Mouse (Mus musculus) embryonic facial prominence, embryonic 13.5 days (tissue): ENCODE data around the gene Siah1a. TPM values are rescaled to one million over a fixed set of nuclear protein-coding genes. Genes with fewer than 3 reads are reported as not detected.

Source experiments
- ATAC-seq: fragments of 200-750 bp; cut with Nextera tagmentation; 2 replicates; pipeline ENCODE4 v1.8.0; 2017; ENCODE audit warnings: low read depth; ENCODE audit not compliant: insufficient number of reproducible peaks, insufficient read depth, low FRiP score, low TSS enrichment
- H3K27ac ChIP-seq: fragments of 300-500 bp; sonication (generic); 2 replicates; pipeline ENCODE4 v1.5.1; 2015; ENCODE audit warnings: moderate library complexity, mild to moderate bottlenecking, inconsistent platforms
- H3K27me3 ChIP-seq: fragments of 300-500 bp; sonication (generic); 2 replicates; pipeline ENCODE4 v1.6.1; 2015; ENCODE audit warnings: mild to moderate bottlenecking, inconsistent platforms
- H3K36me3 ChIP-seq: fragments of 300-500 bp; sonication (generic); 2 replicates; pipeline ENCODE4 v1.6.1; 2015; ENCODE audit warnings: mild to moderate bottlenecking, inconsistent platforms
- H3K4me1 ChIP-seq: fragments of 300-500 bp; sonication (generic); 2 replicates; pipeline ENCODE4 v1.6.1; 2015; ENCODE audit warnings: inconsistent platforms
- H3K4me2 ChIP-seq: fragments of 300-500 bp; sonication (generic); 2 replicates; pipeline ENCODE4 v1.6.1; 2015; ENCODE audit warnings: moderate library complexity, mild to moderate bottlenecking, inconsistent platforms
- H3K4me3 ChIP-seq: fragments of 300-500 bp; sonication (generic); 2 replicates; pipeline ENCODE4 v1.5.1; 2015; ENCODE audit warnings: mild to moderate bottlenecking, inconsistent platforms
- H3K9ac ChIP-seq: fragments of 300-500 bp; sonication (generic); 2 replicates; pipeline ENCODE4 v1.6.1; 2015; ENCODE audit warnings: mild to moderate bottlenecking, inconsistent platforms
- H3K9me3 ChIP-seq: fragments of 300-500 bp; sonication (generic); 2 replicates; pipeline ENCODE4 v1.6.1; 2016; ENCODE audit warnings: inconsistent platforms
- WGBS: fragments of 180-500 bp; shearing (Covaris S2); methylation state at CpG from one replicate; pipeline ENCODE4 v1.1.7; 2015; ENCODE audit warnings: mixed read lengths; 5-methylcytosine and 5-hydroxymethylcytosine counted together
- polyA plus RNA-seq: library from polyadenylated mRNA; unstranded; fragments of >200 nt; fragmentation: Nextera tagmentation; extraction: Ambion mirVana; gene quantifications from 2 replicates; pipeline ENCODE4 v1.2.1, GENCODE M21; 2015

Gene Siah1a
- 58.1 and 59.0 TPM in 2 replicates for polyA plus RNA-seq

DNA sequence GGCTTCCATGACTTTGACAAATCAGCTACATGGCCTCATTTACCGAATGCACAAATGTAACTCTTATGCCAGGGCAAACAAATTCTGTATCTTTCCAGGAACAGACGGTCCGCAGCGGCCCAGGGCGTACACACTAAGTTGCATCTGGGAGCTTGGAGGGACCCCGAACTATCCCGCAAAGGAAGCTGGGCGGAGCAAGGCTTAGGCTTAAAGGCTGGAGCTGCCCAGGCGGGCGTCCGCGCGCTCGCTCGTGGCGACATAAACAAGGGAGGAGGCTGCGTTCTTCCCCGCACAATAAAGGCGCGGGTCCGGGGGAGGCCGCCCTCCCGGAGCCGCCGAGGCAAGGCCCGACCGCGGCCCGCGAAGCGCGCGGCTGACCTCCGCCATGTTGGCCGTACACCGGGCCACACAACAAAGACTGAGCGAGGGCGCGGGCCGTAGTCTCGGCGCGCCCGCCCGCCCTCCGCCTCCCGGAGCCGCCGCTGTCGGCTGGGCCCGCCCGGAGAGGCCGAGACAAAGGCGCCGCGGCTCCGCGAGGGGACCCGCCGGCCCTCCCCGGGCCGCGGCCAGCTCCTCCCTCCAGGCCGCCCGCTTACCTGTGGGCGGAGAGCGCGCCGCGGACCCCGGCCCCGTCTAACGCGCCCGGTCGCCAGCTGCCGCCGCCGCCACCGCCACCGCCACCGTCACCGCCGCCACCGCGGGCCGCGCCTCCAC, at the start of gene Siah1a, which contains the start of gene Gm10638:
TSS of gene Siah1a (minus strand) at position 714 of the 714 bp plus-strand sequence.
TSS of gene Gm10638 (plus strand) at position 479 of the 714 bp plus-strand sequence.
- no peaks in the 10 kb centered on the region for H3K9me3 ChIP-seq
- H3K4me1 ChIP-seq: peaks cover 19% of the 10 kb centered on the region
- H3K4me3 ChIP-seq: peak within 1 kb of the TSS; percentile 87
- H3K4me2 ChIP-seq: peak within 1 kb of the TSS; percentile 80
- H3K9ac ChIP-seq: peak within 1 kb of the TSS; percentile 98
- H3K36me3 ChIP-seq: no peaks in the 10 kb centered on the region
- under 1% methylated on average over 46 of the region's 88 CpGs for whole genome bisulfite sequencing
- peak; percentile 75 for ATAC-seq
- H3K27me3 ChIP-seq: no peaks in the 10 kb centered on the region
- peak within 1 kb of the TSS; percentile 96 for H3K27ac ChIP-seq

DNA sequence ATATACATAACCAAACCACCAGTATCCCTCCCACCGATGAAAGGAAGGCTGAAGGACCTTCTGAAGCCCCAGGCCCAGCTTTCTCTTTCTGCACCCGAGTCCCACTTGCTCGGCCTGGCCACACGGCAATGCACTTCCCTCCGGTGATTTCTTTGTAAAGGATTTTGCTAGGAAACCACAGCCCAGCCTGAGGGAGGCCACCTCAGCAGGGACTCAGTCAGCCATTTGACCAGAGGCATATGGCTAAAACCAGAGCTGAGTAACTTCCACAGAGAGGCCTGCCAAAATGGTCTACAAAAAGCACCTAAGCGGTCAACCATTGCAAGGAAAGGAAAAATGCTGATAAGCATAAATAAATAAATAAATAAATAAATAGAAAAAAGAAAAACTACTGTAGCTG, 49.0 kb upstream of the Siah1a start:
- 48% methylated on average over 6 of the region's 6 CpGs for WGBS
- Histone ChIP-seq H3K4me3 (no peak overlapping the region), H3K9ac (no peak overlapping the region), H3K4me2 (no peak overlapping the region), H3K27ac (no peak overlapping the region), H3K9me3 (no peaks in the 10 kb centered on the region), H3K4me1 (no peaks in the 10 kb centered on the region), H3K27me3 (no peaks in the 10 kb centered on the region), H3K36me3 (no peaks in the 10 kb centered on the region)
- ATAC-seq: no peak

DNA sequence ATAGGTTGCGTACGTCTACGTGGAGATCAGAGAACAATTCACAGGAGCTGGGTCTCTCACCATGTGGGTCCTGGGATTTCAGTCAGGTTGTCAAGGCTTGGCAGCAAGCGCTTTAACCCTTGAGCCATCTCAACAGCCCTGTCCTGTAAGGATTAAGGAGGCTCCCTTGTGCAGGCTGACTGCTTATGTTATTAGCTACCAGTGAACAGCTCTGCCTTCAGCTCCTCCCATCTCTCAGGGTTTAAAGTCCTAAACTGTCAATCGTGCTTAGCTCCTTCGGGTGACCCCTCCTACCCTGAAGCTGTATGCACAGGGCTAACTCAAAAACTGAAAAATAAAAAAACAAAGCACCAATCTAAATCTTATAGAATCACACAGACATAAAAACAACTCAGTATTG, 45.8 kb upstream of the Siah1a start:
- H3K4me2 ChIP-seq: no peak overlapping the region
- no peak for ATAC-seq
- no peaks in the 10 kb centered on the region for H3K36me3 ChIP-seq
- no peaks in the 10 kb centered on the region for H3K27me3 ChIP-seq
- H3K9ac ChIP-seq: no peak overlapping the region
- H3K4me1 ChIP-seq: peaks cover 14% of the 10 kb centered on the region
- no peak overlapping the region for H3K27ac ChIP-seq
- H3K4me3 ChIP-seq: no peak overlapping the region
- no peaks in the 10 kb centered on the region for H3K9me3 ChIP-seq
- WGBS: 70% methylated on average over 6 of the region's 6 CpGs

GRCm38 (mm10) chr8:86789576-86789975, 43.8 kb upstream of the Siah1a start:
- no peaks in the 10 kb centered on the region for H3K27me3 ChIP-seq
- H3K4me2 ChIP-seq: no peak overlapping the region
- H3K9ac ChIP-seq: no peak overlapping the region
- WGBS: 89% methylated on average over 1 of the region's 1 CpGs
- no peak overlapping the region for H3K27ac ChIP-seq
- ATAC-seq: no peak
- peaks cover 14% of the 10 kb centered on the region for H3K4me1 ChIP-seq
- no peak overlapping the region for H3K4me3 ChIP-seq
- no peaks in the 10 kb centered on the region for H3K9me3 ChIP-seq
- no peaks in the 10 kb centered on the region for H3K36me3 ChIP-seq

DNA sequence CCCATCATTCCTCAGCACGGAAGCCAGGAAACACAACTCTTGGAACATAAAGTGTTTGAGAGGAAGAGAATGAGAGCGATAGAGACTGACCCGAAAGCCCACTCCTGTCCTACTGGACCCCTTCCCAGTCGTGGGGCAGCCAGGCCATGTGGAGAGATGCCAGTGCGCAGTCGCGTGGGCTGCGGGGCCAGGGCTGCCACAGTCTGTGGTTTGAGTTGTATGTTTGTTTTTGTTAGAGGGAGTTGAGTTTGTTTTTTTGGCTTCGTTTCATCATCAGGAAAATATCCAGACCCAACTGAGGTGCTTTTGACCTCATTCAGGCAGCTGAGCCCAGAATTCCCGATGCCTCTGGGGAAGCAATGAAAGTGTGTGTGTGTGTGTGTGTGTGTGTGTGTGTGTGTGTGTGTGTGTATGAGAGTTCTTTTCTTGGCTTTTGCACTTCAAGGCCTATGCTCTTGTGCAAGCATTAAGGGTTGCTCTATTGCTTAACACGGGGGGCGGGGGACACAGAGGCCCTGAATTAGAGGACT, 42.2 kb upstream of the Siah1a start:
- Histone ChIP-seq H3K4me3 (no peak overlapping the region), H3K4me2 (0 out of 2 replicates have a peak overlapping the region, but pooled peaks have one; percentile 5), H3K9me3 (no peaks in the 10 kb centered on the region), H3K27ac (peak overlapping the region; percentile 71), H3K9ac (no peak overlapping the region), H3K4me1 (peaks cover 14% of the 10 kb centered on the region), H3K36me3 (no peaks in the 10 kb centered on the region), H3K27me3 (no peaks in the 10 kb centered on the region)
- WGBS: 62% methylated on average over 12 of the region's 12 CpGs
- ATAC-seq: no peak

DNA sequence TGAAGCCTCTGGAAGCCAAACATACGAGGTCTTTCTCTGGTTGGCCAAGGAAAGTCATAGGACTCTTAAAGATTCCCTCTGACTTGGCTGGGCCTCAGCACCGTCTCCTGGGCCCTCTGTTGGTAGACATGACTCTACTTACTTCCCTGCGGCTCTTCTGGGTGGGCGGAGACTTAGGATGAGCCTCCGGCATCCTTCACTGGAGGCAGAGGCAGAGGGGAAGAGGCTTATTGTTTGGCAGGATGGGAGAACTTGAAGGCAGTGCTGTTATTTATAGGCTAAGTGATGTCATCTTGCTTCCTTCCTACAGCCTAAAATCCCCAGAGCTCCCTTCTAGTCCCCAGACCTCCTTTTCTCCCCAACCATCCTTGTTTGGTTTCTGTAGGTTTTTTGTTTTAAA, 40.8 kb upstream of the Siah1a start:
- Histone ChIP-seq H3K4me2 (no peak overlapping the region), H3K27me3 (no peaks in the 10 kb centered on the region), H3K36me3 (no peaks in the 10 kb centered on the region), H3K4me3 (no peak overlapping the region), H3K4me1 (peaks cover 14% of the 10 kb centered on the region), H3K9ac (no peak overlapping the region), H3K27ac (no peak overlapping the region), H3K9me3 (no peaks in the 10 kb centered on the region)
- no peak for ATAC-seq
- 47% methylated on average over 5 of the region's 5 CpGs for WGBS

GRCm38 (mm10) chr8:86781094-86781493, 35.4 kb upstream of the Siah1a start:
- Histone ChIP-seq H3K27ac (no peak overlapping the region), H3K9me3 (no peaks in the 10 kb centered on the region), H3K27me3 (no peaks in the 10 kb centered on the region), H3K4me3 (no peak overlapping the region), H3K4me2 (no peak overlapping the region), H3K4me1 (no peaks in the 10 kb centered on the region), H3K9ac (no peak overlapping the region), H3K36me3 (no peaks in the 10 kb centered on the region)
- WGBS: 95% methylated on average over 8 of the region's 8 CpGs
- no peak for ATAC-seq

DNA sequence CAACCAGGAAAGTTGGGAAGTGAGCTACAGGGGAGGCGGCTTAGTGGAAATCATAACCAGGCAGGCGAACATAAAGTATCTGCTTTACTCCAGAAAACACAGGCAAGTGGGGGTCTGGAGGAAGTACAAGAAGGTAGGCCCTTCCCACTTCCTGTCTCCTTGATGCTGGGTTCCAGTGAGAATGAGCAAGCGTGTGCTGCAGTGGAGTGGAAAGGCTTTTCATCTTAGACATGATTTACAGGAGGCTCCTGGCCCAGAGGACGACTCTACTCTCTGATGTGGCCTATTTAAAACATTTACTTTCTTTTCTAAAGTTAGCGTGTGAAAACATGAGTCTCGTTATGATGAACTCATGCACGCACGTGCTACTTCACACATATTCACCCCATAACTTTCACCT, 33.5 kb upstream of the Siah1a start:
- ATAC-seq: no peak
- H3K9ac ChIP-seq: no peak overlapping the region
- no peak overlapping the region for H3K27ac ChIP-seq
- H3K4me3 ChIP-seq: no peak overlapping the region
- no peaks in the 10 kb centered on the region for H3K36me3 ChIP-seq
- WGBS: 78% methylated on average over 8 of the region's 8 CpGs
- no peak overlapping the region for H3K4me2 ChIP-seq
- no peaks in the 10 kb centered on the region for H3K27me3 ChIP-seq
- no peaks in the 10 kb centered on the region for H3K4me1 ChIP-seq
- no peaks in the 10 kb centered on the region for H3K9me3 ChIP-seq

DNA sequence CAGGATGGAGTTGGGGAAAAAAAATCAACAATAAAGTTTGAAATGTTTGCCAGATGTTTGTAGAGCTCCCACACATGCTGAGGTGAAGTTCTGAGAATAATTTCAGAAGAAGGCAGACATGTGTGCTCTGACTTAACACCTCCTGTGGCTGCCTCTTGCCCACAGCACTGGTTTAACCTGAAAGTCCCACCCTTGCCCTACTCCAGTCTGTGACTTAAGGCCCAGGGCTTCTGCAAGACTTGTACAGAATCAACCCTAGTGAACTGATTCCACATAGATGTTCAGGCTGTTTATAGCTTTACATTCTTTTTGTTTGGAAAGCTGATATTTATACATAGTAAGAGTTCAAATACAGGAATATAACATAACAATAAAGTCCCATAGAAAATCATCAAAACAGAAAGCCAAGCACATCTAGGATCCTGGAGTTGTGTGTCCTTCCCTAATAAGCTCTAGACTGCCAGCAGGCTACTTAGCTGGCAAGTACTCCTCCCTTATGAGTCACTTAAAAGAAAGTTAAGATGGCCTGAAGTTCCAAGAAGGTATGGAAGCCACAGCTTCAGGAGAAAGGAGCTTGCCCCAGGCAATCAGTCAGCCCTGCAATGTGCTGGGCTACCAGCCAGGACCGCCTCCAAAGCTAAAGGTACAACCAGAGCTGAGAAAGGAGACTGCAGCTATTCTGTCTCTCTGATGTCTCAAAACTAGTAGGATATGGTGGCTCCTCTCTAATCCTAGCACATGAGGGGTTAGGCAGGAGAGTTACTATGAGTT, 24.4 kb upstream of the Siah1a start:
- H3K9ac ChIP-seq: no peak overlapping the region
- 45% methylated on average over 1 of the region's 1 CpGs for WGBS
- no peak overlapping the region for H3K4me2 ChIP-seq
- no peaks in the 10 kb centered on the region for H3K27me3 ChIP-seq
- H3K9me3 ChIP-seq: no peaks in the 10 kb centered on the region
- no peaks in the 10 kb centered on the region for H3K36me3 ChIP-seq
- H3K4me1 ChIP-seq: peaks cover 4% of the 10 kb centered on the region; the same call in 1 of the 2 replicates
- H3K4me3 ChIP-seq: no peak overlapping the region
- no peak for ATAC-seq
- H3K27ac ChIP-seq: no peak overlapping the region

GRCm38 (mm10) chr8:86768499-86768898, 22.8 kb upstream of the Siah1a start:
- WGBS: 72% methylated on average over 5 of the region's 5 CpGs
- Histone ChIP-seq H3K36me3 (no peaks in the 10 kb centered on the region), H3K4me1 (peaks cover 4% of the 10 kb centered on the region; the same call in 1 of the 2 replicates), H3K27me3 (no peaks in the 10 kb centered on the region), H3K4me2 (no peak overlapping the region), H3K9me3 (no peaks in the 10 kb centered on the region), H3K27ac (no peak overlapping the region), H3K9ac (no peak overlapping the region), H3K4me3 (no peak overlapping the region)
- no peak for ATAC-seq

DNA sequence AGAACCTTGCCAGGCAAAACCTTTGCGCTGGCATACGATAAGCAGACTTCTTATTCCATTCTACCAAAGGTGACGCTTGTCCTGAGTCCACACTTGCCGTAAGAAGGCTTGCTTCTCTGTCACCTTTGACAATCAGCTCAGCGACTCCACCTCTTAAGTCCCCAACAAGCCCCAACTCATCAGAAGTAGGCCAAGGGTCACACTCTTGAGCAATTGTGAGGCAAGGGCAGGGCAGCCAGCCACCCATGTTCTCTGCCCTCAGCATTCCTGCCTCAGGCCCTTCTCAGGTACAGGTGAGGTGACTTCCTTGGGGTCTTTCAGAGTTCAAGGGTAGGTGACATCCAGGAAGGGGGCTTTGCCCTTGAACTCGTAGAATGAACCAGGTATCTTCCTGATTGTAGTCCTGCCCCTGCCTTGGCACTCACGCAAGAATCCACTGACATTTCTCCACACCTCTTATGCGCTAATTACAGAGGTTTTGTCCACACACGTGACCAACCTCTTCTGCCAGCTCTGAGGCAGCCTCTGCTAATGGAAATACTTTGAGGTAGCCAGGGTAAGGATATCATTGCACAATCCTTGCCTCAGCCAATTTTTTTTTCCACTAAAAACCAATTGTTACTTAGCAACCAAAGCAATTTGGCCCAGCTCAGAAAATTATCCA, 20.9 kb upstream of the Siah1a start:
- Histone ChIP-seq H3K9ac (no peak overlapping the region), H3K9me3 (no peaks in the 10 kb centered on the region), H3K27ac (no peak overlapping the region), H3K4me3 (no peak overlapping the region), H3K4me1 (peaks cover 4% of the 10 kb centered on the region; the same call in 1 of the 2 replicates), H3K36me3 (no peaks in the 10 kb centered on the region), H3K4me2 (no peak overlapping the region), H3K27me3 (no peaks in the 10 kb centered on the region)
- WGBS: 81% methylated on average over 9 of the region's 9 CpGs
- ATAC-seq: no peak
